Mouse (Mus musculus): ENCODE results near the gene Itsn1.

The Itsn1 gene

DNA sequence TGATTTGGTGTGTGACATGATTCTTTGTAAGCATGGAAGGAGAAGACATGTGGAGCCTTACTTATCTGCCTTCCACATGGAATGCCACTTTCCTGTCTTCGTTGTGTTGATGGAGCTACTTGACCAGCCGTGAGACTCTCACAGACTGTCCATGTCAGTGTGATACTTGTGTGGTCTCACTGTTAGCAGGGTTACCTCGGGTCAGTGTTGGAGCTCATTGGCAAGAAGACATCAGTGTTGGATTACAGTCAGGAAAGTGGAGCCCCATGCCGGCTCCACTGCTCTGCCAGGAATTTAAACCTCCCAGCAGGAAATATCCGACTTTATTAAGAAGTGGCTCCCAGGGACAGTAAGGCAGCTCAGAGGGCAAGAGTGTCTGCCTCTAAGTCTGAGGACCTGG lies 75.8 kb downstream of the Itsn1 start:
- DNase-seq (ENCODE audit: low read depth in 1 of 2, low spot score in 2 of 2): no peak

DNA sequence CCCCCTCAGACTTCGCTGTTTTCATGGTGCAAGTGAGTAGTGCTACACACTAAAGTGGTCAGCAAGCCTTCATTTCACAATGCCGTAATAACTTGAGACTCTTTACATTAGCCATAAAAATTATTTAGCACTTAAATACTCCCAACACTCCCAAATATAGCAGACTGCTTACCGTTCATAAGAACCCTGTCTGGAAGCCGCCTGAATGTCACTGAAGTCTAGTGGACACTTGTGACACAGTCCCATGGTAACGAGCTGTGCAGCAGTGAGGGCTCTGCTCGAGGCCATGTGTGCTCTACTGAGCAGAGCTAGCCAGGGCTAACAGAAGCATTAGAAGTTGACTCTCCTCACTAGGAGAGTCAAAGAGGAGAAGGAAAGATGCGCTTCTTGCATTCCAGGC lies 81.2 kb downstream of the Itsn1 start:
- no peak for DNase-seq (ENCODE audit: low read depth in 1 of 2, low spot score in 2 of 2)

DNA sequence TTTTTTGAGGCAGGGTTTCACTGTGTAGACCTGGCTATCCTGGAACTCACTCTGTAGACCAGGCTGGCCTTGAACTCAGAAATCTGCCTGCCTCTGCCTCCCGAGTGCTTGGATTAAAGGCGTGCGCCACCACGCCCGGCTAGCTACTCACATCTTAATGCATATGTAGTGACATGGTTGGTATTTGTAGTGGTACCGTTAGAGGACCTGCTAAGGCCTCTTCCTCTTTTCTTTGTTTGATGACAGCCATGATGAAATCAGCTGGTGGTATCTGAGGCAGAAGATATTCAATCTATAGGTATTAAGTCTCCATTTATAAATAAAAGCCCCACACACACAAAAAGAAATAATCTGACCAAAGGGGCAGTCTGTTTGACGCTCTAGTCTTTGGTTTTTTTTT lies 82.3 kb downstream of the Itsn1 start:
- DNase-seq (ENCODE audit: low read depth in 1 of 2, low spot score in 2 of 2): no peak

DNA sequence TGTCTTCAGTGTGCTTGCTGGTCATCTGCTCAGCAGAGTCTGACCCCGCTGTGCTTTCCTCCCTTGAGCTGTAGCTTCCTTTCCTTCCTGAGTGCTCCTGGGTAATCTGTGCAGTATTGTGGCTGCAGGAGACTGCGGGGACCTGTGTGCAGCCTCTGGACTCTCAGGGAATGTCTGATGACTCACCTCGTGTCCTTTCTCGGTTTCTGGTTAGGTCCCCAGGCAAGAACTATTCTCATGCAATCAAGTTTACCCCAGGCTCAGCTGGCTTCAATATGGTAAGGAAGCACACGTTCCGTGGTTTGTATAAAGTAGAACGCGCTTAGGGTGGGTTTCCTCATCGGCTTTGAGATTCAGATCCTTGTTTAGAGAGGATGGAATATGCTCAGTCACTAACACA lies 82.8 kb downstream of the Itsn1 start:
- DNase-seq (ENCODE audit: low read depth in 1 of 2, low spot score in 2 of 2): no peak

DNA sequence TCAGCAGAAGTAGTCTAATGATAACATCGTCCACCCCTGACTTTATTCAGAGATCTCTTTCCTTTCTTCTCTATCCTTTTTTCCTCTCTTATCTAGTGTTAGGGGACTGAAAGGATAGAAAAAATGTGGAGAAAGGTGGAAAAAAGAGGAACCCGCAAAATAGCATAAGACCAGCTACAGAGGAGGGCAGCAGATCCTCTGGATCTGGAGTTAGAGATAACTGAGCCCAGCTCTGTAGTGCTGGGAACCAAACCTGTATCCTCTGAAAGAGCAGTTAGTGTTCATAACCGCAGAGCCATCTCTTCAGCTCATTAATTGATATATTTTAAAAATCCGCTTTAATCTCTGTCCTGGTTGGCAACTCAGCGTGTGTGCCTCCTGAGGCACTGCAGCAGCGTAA lies 84.5 kb downstream of the Itsn1 start:
- no peak for DNase-seq (ENCODE audit: low read depth in 1 of 2, low spot score in 2 of 2)

DNA sequence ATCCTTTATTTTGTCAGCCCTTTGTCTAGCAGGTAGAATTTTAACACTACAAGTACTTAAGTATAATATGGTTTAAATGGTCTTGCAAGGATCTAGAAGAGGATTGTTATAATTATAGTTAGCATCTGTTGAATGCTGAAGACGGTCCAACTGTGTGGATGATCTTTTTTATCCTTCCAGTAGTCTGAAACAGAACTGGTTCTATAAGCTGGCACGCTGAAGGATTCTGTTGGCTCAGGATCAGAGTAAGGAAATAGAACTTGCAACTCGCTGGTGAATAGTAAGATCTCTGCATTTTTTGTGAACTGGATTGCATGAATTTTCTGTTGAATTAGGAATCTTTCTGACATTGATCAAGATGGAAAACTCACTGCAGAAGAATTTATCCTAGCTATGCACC lies 86.0 kb downstream of the Itsn1 start:
- DNase-seq (ENCODE audit: low read depth in 1 of 2, low spot score in 2 of 2): no peak

DNA sequence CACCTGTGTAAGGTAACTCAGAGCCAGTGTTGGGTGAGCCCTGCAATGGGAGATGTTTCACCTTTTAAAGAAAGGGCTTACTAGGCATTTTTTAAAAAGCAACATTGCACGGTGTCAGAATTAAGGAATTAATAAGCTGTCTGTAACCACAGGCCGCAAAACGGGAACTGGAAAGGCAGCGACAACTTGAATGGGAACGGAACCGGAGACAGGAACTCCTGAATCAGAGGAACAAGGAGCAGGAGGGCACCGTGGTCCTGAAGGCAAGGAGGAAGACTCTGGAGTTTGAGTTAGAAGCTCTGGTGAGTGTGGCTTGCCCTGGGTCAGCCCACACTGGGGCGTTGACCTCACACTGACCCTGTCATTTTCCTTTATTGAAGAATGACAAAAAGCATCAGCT lies 91.2 kb downstream of the Itsn1 start:
- peak; percentile 23 to 32 for DNase-seq (ENCODE audit: low read depth in 1 of 2, low spot score in 2 of 2)

DNA sequence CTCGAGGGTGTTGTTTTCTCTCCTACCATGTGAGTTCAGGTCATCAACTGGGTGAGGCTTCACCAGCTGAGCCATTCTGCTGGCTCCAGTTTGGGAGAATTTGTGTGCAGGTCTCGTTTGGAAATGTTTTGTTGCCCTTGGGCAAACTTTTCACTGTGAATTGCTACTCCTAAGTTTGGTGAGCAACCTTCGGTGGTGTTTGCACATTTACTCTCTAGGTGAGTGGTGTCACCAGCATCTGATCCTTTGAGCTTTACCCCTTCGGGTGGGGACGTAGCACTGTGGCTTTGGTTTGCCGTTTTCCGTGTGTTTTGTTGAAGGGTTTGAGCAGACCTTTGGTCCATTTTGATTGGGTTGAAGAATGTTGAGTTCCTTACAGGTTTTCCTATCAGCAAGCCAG lies 93.2 kb downstream of the Itsn1 start:
- DNase-seq (ENCODE audit: low read depth in 1 of 2, low spot score in 2 of 2): no peak

DNA sequence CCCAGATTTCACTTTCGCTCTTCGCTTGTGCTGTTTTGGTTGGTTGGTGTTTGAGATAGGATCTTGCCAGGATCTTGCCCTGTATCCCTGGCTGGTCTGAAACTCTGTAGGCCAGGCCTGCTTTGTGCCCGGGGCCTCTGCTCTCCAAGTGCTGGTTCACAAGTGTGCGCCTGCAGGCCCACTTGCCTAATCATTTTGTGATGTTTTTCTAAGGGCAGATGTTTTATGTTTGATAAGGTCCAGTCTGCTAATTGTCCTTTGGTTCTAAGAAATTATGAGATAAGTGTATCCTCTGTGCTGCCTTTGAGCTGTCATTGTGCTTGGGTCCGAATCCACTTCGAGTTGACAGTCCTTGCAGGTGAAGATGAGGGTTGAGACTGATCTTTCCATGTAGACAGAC lies 93.7 kb downstream of the Itsn1 start:
- DNase-seq (ENCODE audit: low read depth in 1 of 2, low spot score in 2 of 2): no peak

DNA sequence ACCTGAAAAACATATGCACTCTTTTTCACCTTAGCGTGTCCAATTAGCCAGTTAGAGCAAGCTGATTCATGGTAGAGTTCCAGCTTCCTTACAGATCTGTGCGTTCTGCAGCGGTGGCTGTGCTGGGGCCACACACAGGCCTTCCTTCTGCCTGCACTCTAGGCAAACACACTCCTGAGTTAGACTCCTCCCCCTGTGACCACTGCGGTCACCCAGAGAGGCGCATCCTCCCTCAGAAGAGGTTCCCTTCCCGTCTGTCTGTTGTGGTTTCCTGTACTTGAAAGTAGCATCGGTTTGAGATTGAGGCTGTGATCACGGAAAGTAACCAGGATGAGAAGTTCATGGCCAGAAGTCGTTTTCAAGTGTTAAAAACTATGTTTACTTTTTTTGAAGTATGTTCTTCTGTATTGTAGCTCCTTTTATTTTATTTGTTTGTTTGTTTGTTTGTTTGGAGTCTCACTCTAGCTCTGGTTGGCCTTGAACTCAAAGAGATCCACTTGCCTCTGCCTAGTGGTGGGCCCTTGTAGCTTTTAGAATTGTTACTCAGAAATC lies 96.8 kb downstream of the Itsn1 start:
- DNase-seq (ENCODE audit: low read depth in 1 of 2, low spot score in 2 of 2): peak; percentile 64 to 66

DNA sequence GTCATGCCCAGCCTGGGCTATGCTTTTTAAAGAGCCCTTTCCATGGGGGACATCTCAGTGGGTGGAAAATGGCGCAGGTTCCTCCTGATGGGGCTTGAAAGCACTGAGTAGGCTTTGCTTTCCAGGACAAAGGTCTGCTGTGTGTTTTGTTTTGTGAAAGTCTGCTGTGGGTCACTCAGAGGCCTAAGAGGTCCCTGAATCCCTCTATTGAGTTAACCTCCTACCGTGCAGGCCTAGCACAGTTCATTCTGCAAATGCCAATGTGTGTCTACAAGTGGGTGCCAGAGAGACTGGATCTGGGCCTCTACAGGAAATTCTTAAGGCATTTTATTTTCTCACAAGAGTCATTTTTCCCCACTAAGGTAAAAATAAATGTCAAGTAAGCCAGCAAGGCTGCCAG lies 97.8 kb downstream of the Itsn1 start:
- no peak for DNase-seq (ENCODE audit: low read depth in 1 of 2, low spot score in 2 of 2)

DNA sequence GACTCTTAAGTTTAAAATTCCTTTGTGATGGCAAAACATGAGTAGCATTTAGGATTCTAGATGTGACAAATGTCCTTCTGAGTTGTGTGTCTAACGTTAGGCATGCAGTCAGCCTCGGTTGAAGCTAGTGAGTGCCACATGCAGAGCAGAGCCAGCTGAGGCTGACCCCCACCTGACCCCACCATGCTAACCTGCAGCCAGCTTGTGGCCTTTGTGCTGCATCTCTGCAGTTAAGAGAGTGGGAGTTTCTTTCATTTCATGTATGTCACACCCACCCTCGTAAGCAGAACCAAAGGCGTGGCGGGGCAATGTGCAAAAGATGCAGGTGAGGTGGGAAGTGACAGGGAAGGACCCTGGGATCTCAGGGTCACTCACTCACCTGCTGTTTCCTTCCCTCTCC lies 98.4 kb downstream of the Itsn1 start:
- no peak for DNase-seq (ENCODE audit: low read depth in 1 of 2, low spot score in 2 of 2)

DNA sequence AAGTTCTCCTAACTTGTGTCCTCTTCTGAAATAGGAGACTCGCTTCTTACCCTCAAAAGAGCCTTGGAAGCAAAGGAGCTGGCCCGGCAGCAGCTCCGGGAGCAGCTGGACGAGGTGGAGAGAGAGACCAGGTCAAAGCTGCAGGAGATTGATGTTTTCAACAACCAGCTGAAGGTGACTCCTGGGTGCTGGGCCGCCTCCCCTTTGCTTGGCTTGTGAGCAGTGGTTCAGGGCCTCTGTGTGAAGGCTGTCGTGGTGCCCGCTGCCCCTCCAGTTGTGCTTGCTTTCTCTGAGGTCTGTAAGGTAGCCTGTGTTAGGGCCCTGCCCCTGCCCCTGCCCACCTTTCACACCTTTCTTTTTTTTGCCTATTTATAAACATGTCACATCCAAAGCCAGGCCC lies 99.1 kb downstream of the Itsn1 start:
- no peak for DNase-seq (ENCODE audit: low read depth in 1 of 2, low spot score in 2 of 2)

DNA sequence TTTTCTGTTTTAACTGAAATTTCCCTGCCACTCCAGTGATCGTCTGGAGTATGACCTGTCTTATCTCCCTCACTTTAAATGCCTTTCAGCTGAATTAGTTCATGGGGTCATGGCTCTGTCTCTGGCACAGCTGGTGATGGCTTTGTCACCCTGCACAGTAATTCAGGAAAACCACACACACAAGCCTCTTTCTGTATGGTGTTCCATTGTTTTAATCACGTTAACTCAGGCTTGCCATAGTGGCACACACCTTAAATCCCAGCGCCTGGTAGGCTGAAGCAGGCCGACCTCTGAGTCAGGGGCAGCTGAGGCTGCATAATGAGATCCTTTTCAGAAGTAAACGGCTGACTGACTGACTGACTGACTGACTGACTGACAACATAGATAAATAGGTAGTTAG lies 99.5 kb downstream of the Itsn1 start:
- no peak for DNase-seq (ENCODE audit: low read depth in 1 of 2, low spot score in 2 of 2)

DNA sequence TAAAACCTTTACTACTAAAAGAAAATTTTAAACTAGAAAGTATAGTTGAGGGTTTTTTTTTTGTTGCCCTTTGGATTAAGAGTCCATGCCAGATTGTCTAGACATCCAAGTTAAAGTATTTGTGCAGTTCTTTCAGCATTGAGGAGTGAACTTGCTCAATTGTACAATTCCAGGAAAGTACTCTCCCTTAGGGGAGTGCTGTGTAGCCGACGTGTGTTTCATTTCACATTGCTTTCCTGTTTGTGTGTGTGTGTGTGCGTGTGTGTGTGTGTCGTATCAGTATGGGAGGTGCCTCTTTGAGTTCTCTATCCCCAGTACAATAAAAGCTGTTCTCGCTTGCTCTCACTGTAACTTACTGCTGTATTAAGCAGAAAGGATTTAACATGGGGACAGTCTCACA lies 100.0 kb downstream of the Itsn1 start:
- DNase-seq (ENCODE audit: low read depth in 1 of 2, low spot score in 2 of 2): no peak

DNA sequence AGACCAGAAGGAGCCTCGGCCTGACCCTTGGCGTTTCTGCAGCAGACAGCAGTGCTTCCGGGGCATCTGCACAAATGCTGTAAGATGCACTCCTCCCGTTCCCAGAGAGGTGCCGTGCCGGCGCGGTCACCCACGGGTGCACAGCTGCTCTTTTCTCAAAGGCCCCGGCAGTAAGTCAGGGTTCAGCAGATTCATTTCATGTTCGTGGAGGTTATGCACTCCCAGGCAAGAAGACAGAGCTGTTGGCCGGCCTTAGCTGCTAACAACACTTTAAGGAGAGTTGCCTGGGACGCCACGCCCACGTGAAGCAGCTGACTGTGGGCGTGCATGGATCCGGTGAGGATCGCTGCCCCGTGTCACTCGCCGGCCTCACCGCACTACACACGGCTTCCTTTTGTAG lies 101.2 kb downstream of the Itsn1 start:
- no peak for DNase-seq (ENCODE audit: low read depth in 1 of 2, low spot score in 2 of 2)

DNA sequence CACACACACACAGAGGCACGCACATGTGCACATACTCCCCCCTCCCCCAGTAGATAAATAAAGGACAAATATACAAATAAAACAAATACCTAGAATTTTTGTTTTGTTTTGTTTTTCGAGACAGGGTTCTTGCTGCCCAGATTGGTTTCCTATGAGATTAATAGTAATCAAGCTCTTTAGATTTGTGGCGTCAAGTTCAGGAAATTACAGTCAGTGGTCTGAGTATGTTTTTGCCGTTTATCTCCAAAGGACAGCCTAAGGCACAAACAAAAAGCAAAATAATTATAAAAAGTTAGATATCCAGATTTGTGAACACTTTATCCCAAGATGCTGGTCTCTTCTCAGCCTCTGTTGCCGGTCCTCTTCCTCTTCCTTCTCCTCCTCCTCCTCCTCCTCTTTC lies 104.0 kb downstream of the Itsn1 start:
- DNase-seq (ENCODE audit: low read depth in 1 of 2, low spot score in 2 of 2): no peak

DNA sequence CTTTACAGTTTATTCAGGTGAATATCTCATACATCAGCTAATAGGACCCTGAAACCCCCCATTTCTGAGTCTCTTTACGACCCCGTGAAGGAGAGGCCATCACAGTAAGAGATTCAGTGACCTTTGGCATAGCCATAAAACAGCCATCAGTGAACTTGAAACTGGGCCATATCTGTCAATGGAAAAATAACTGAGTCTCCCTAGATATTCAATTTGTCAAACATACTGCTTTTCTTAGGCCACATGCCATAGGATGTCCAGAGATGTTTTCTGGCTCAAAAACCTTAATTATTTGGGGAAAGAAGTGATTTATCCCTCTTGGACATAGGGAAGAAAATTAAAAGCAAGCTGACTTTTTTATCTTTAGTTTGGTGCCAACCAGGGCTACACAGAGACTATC lies 104.5 kb downstream of the Itsn1 start:
- no peak for DNase-seq (ENCODE audit: low read depth in 1 of 2, low spot score in 2 of 2)

DNA sequence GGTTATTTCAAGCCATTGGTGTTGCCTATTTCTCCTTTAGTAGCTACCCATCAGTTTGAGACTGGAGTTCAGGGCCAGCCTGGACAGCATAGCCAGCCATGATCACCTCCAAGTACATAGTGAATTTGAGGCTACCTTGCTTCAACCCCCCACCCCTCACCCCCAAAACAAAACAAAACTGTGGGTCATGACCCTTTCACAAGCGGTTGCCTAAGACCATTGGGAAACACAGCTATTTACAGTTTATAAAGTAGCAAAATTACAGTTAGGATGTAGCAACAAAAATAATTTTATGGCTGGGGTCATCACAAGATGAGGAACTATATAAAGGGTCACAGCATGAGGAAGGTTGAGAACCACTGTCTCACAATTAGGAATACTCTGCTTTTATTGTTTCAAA lies 104.9 kb downstream of the Itsn1 start:
- DNase-seq (ENCODE audit: low read depth in 1 of 2, low spot score in 2 of 2): no peak

DNA sequence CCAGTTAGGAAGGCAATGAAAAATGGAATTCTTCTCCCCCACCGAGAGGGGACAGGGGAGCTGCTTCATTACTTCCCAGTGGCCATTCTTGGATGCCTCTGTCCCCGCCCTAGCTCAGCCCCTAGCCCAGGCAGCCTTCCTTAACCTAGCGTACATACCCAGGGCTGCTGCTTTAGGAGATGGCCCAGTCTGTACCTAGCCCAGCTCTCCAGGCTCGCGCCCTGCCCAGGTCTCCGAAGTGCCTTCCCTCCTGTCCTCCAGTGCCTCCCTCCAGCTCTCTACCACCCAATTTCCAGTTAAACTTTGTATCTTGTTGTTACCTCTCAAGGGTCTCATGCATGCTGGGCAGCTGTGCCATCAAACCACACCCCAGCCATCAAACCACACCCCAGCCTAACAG lies 106.7 kb downstream of the Itsn1 start:
- no peak for DNase-seq (ENCODE audit: low read depth in 1 of 2, low spot score in 2 of 2)

DNA sequence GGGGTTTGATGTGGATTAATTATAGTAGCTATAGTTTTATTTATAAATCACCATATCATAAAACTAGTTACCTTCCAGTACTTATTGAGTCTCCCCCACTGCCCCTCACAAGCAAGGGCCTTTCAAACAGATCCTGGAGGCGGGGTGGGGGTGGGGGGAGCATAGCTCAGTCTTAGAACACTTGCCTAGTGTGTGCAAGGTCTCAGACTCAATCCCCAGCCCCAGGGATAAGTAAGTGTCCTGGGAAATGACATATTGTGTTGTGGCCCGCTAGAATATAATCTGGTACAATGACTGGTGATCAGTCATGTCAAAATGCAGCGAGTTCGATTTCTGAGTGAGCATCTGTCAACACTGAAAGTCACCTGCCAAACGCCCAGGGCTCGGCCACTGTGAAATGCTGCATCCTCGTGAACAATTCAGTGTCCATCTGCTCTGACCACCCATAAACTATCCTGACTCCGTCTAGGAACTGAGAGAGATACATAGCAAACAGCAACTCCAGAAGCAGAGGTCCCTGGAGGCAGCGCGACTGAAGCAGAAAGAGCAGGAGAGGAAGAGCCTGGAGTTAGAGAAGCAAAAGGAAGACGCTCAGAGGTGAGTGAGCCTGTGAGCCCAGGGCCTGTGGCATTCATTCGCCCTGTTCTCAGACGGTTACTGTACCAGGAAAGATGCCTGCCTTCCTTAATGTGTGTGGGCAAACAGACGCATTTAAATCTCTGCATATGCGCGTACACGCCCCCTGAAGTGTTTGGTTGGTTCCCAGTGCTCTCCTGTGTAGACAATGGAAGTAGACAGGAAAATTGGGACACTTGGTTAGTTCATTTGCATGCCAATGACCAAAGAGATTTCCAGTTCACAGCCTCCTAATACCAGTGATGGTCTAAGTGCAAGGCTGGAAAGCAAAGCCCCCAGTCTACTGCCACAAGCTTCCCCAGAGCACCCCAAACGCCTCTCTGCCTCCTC lies 107.8 kb downstream of the Itsn1 start:
- no peak for DNase-seq (ENCODE audit: low read depth in 1 of 2, low spot score in 2 of 2)

DNA sequence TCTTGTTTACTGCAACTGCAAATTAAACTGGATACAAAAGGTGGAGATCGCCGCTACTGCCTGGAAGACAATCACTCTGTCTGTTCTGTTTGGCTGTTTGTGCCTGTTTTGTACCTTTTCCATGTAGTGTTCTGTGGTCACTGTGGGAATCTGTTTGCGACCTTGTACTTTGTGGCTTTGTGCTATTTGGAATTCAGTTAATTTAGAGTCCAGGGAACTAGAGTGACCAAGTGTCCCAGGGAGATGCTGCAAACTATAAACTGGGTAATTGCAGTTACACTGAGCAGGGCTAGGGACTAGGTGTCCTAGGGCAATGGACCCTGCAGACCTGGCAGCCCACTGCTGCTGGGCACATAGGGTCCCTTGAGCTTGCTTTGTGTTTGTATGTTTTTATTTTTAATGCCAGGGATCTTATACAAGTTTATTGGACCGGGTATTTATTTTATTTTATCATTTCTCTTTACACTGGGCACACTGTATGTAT lies 108.5 kb downstream of the Itsn1 start:
- DNase-seq (ENCODE audit: low read depth in 1 of 2, low spot score in 2 of 2): no peak

DNA sequence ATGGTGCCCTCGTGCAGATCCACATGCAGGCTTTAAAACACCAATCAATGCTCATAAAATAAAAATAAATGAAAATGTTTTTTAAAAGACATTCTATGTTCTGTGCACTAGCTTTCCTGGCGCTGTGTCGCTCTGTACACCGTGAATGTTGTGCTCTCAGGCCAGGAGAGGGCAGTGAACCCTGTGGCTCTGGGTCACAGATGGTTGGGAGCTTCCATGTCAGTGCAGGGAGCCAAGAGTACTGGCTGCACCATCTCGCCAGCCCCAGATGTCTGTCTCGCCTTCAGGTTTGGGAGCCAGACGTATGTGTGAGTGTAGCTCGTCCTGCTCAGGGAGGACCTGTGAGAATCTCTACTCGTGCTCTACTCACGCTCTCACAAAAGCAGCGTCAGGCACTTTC lies 109.7 kb downstream of the Itsn1 start:
- DNase-seq (ENCODE audit: low read depth in 1 of 2, low spot score in 2 of 2): no peak
